ENCODE assay signal across 9 mouse cellular contexts in the genomic region with DNA sequence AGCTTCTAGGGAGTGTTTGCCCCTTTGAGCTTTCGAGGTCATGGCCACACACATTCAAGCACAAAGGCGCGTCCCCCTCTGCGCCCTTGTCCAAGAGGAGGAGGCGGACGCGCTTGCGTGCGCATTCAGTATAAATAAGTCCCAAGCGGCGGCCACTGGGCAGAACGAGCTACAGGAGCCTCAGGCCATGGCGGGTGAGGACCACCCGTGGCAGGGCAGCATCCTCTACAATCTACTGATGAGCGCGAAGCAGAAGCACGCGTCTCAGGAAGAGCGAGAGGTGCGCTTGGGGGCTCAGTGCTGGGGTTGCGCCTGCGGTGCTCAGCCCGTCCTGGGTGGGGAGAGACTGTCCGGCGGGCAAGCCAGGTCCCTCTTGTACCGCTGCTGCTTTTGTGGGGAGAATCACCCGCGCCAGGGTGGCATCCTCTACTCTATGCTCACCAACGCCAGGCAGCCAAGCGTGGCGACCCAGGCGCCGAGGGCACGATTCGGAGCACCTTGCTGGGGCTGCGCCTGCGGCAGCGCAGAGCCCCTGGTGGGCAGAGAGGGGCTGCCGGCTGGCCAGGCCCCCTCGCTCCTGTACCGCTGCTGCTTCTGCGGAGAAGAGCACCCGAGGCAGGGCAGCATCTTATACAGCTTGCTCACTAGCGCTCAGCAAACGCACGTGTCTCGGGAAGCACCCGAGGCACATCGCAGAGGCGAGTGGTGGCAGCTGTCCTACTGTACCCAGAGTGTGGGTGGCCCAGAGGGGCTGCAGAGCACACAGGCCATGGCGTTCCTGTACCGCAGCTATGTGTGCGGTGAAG. TPM values are rescaled to one million over a fixed set of nuclear protein-coding genes. Genes with fewer than 3 reads are reported as not detected.
A peak's percentile ranks its signal among the peaks of the same experiment; 100 is the strongest.
DNase-seq lines count a peak whose midpoint lies in the region.
"Had no signal": no experiment of that assay in that cellular context is flagged by ENCODE, and none has a peak within 500 bp of the region (broad histone marks: within the 10 kb centered on the region; RNA-seq: fewer than 3 reads in every experiment).

Nr0b1 (plus strand) TSS at position 151 of the 806 bp plus-strand sequence.

- no peaks in the 10 kb centered on the region for H3K36me3 ChIP-seq in limb, embryonic 10.5 days

- WGBS in limb, embryonic 10.5 days: 16% methylated on average over 53 of the region's 53 CpGs

- H3K27me3 ChIP-seq in limb, embryonic 10.5 days (ENCODE audit: low read depth, poor library complexity, severe bottlenecking): peaks cover 61% of the 10 kb centered on the region

- peak; percentile 10 to 70 for DNase-seq in adrenal gland, adult (ENCODE audit: inconsistent age in 2 of 2, low spot score in 1 of 2)
- no peak for DNase-seq in adrenal gland, adult 8-10 months
- DNase-seq in ovary, adult 18-20 months (ENCODE audit: low spot score): peak; percentile 10
- no peak for DNase-seq in ovary, postnatal 10 days (ENCODE audit: low spot score)
- DNase-seq in limb, embryonic 10.5 days (ENCODE audit: low spot score): peak; percentile 35
- DNase-seq in right cerebral cortex, postnatal 25 days: peak; percentile 6
- DNase-seq in lung, postnatal 14 days: no peak
- no peak for DNase-seq in urinary bladder, postnatal 4 days (ENCODE audit: low spot score in 2 of 2)

- H3K4me3 ChIP-seq in limb, embryonic 10.5 days: peak within 1 kb of the TSS; percentile 52

- peaks cover 8% of the 10 kb centered on the region; the same call in 1 of the 2 replicates for H3K4me1 ChIP-seq in limb, embryonic 10.5 days

- H3K9me3 ChIP-seq in limb, embryonic 10.5 days (replicated peaks): no peaks in the 10 kb centered on the region

- H3K27ac ChIP-seq in limb, embryonic 10.5 days: no peak within 1 kb of the TSS

RNA-seq across cellular contexts. Expression of gene Nr0b1, which starts in this region (rescaled TPM):
- 10 to 100 TPM in 2 of 4 experiments, 1 to 10 TPM in 2; 3.7 to 24.1 (median 12.0) TPM for total RNA-seq in adrenal gland, adult 8-10 months (2022)
- 0.82 and 1.3 TPM in 2 replicates for polyA plus RNA-seq in limb, embryonic 10.5 days (2016; fragmentation: Nextera tagmentation; extraction: Ambion mirVana)
- total RNA-seq: common myeloid progenitor, adult 5-6 weeks had no signal

Comparison
In these comparisons a context has a peak if more than half of its experiments do, and no peak if none do; other contexts are left out.
1. DNase-seq: peak in adrenal gland, adult (2 of 2), ovary, adult 18-20 months (single experiment), limb, embryonic 10.5 days (single experiment) and right cerebral cortex, postnatal 25 days (single experiment); none in adrenal gland, adult 8-10 months (single experiment), ovary, postnatal 10 days (single experiment), lung, postnatal 14 days (single experiment) and urinary bladder, postnatal 4 days (0 of 2).